Mouse (Mus musculus) stomach, postnatal 0 days (tissue): ENCODE data around the gene Spata32. TPM values are rescaled to one million over a fixed set of nuclear protein-coding genes. Genes with fewer than 3 reads are reported as not detected.
A peak's percentile ranks its signal among the peaks of the same experiment; 100 is the strongest.

Experiments
- ATAC-seq: fragments of 200-750 bp; cut with Nextera tagmentation; 2 replicates; pipeline ENCODE4 v1.8.0; 2017; ENCODE audit not compliant: low FRiP score, low TSS enrichment
- DNase-seq: peaks from one replicate; pipeline ENCODE4 v3.0.0-alpha.2; 2016; ENCODE audit warnings: low spot score
- H3K27ac ChIP-seq: fragments of 300-500 bp; sonication (generic); replicated peaks from 2 replicates; pipeline ENCODE4 v1.5.1; 2014; ENCODE audit warnings: mild to moderate bottlenecking, control low read depth
- H3K27me3 ChIP-seq: fragments of 300-500 bp; sonication (generic); 2 replicates; pipeline ENCODE4 v1.6.1; 2014; ENCODE audit warnings: low read length; ENCODE audit not compliant: control insufficient read depth, insufficient read depth
- H3K36me3 ChIP-seq: fragments of 300-500 bp; sonication (generic); 2 replicates; pipeline ENCODE4 v1.6.1; 2014; ENCODE audit warnings: low read length, mixed read lengths; ENCODE audit not compliant: control insufficient read depth, insufficient read depth
- H3K4me1 ChIP-seq: fragments of 300-500 bp; sonication (generic); replicated peaks from 2 replicates; pipeline ENCODE4 v1.6.1; 2014; ENCODE audit warnings: antibody characterized with exemption; ENCODE audit not compliant: control insufficient read depth, insufficient read depth
- H3K4me2 ChIP-seq: fragments of 300-500 bp; sonication (generic); replicated peaks from 2 replicates; pipeline ENCODE4 v1.6.1; 2014; ENCODE audit warnings: low read depth, mild to moderate bottlenecking, control low read depth, moderate library complexity
- H3K4me3 ChIP-seq: fragments of 300-500 bp; sonication (generic); 2 replicates; pipeline ENCODE4 v1.5.1; 2014; ENCODE audit warnings: low read depth, low read length, control low read depth
- H3K9ac ChIP-seq: fragments of 300-500 bp; sonication (generic); 2 replicates; pipeline ENCODE4 v1.6.1; 2014; ENCODE audit warnings: mild to moderate bottlenecking, low read length, control low read depth, mixed read lengths
- H3K9me3 ChIP-seq: fragments of 300-500 bp; sonication (generic); 2 replicates; pipeline ENCODE4 v1.6.1; 2016; ENCODE audit warnings: low read length; ENCODE audit not compliant: control insufficient read depth
- CTCF ChIP-seq: IDR thresholded peaks from 2 replicates; pipeline ENCODE4 v1.5.1; 2016; ENCODE audit warnings: antibody characterized with exemption, low read depth, mild to moderate bottlenecking, moderate library complexity
- EP300 ChIP-seq: optimal IDR thresholded peaks from 2 replicates; pipeline ENCODE3; 2016; ENCODE audit warnings: antibody characterized with exemption
- WGBS: fragments of 180-500 bp; shearing (Covaris S2); extraction: QIAGEN DNeasy Blood & Tissue Kit; methylation state at CpG from one replicate; pipeline ENCODE4 v1.1.7; 2014; 5-methylcytosine and 5-hydroxymethylcytosine counted together
- polyA plus RNA-seq: library from polyadenylated mRNA; unstranded; fragments of >200 nt; fragmentation: Nextera tagmentation; extraction: Ambion mirVana; gene quantifications from 2 replicates; pipeline ENCODE4 v1.2.1, GENCODE M21; 2015

Spata32 gene
- not detected in 2 replicates for polyA plus RNA-seq

DNA sequence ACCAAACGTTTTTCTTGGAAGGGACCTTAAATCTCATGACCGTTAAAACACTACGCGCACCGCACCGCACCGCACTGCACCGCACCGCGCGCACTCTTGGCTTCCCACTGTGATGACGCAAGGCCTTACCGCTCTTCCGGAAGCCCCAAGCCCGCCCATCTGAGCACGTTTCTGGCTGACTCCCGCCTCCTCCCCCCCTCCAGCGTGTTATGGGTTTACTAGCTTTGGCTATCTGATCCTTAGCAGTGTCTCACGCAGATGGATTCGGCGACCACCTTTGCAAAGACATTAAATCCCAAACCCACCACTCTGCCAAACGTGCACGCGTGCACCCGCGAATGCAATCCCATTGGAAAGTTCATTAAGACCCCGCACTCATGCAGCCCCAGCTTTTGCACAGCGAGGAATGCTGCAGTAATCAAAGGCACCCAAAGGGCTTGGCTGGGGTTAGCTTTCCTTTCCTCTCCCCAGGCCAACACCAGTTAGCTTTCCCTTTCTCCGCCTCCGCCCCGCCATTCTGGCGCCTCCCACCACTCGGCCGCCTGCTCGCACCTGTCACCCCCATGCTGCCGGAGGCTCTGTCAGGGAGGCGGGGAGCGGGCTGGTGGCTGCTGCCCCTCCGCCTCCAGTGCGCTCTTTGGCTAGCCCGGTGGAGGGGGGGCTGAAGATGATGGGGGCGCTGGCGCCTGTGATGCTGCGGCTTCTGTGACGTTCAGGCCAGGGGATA, at the start of gene Spata32:
TSS of gene Spata32 (minus strand) at position 643 of the 727 bp plus-strand sequence.
- Histone ChIP-seq H3K4me1 (no peaks in the 10 kb centered on the region; the same call in 1 of the 2 replicates), H3K4me2 (peak within 1 kb of the TSS; percentile 96), H3K27ac (no peak within 1 kb of the TSS), H3K9me3 (no peaks in the 10 kb centered on the region), H3K36me3 (peaks cover 10% of the 10 kb centered on the region), H3K4me3 (peak within 1 kb of the TSS; percentile 48), H3K27me3 (no peaks in the 10 kb centered on the region), H3K9ac (peak within 1 kb of the TSS; percentile 55)
- ATAC-seq (peak; percentile 72), DNase-seq (peak; percentile 71)
- WGBS: 1% methylated on average over 45 of the region's 45 CpGs
- no peak for TF ChIP-seq EP300
- no peak for TF ChIP-seq CTCF

GRCm38 (mm10) chr11:103267346-103268219, 49.4 kb upstream of the Spata32 start, which contains the start of gene Map3k14:
TSS of gene Map3k14 (minus strand) at chr11:103267472.
- Histone ChIP-seq H3K27ac (peak within 1 kb of the TSS; percentile 91), H3K9me3 (no peaks in the 10 kb centered on the region), H3K9ac (peak within 1 kb of the TSS; percentile 75), H3K4me2 (peak within 1 kb of the TSS; percentile 85), H3K27me3 (no peaks in the 10 kb centered on the region), H3K4me3 (peak within 1 kb of the TSS; percentile 75), H3K4me1 (peaks cover 4% of the 10 kb centered on the region; the same call in 1 of the 2 replicates), H3K36me3 (no peaks in the 10 kb centered on the region)
- TF ChIP-seq EP300: no peak
- no peak for TF ChIP-seq CTCF
- ATAC-seq (peak; percentile 99), DNase-seq (peak; percentile 100)
- under 1% methylated on average over 54 of the region's 55 CpGs for WGBS

GRCm38 (mm10) chr11:103266729-103267345, 48.6 kb upstream of the Spata32 start:
- ATAC-seq (peak; percentile 54), DNase-seq (no peak)
- H3K27ac ChIP-seq: peak overlapping the region; percentile 91
- under 1% methylated on average over 39 of the region's 42 CpGs for WGBS
- H3K4me1 ChIP-seq: peaks cover 8% of the 10 kb centered on the region
- H3K36me3 ChIP-seq: no peaks in the 10 kb centered on the region
- TF ChIP-seq EP300: no peak
- 0 out of 2 replicates have a peak, but pooled peaks have one; percentile 3 for TF ChIP-seq CTCF
- H3K4me3 ChIP-seq: peak overlapping the region; percentile 75
- H3K9me3 ChIP-seq: no peaks in the 10 kb centered on the region
- H3K4me2 ChIP-seq: peak overlapping the region; percentile 85
- peak overlapping the region; percentile 75 for H3K9ac ChIP-seq
- H3K27me3 ChIP-seq: no peaks in the 10 kb centered on the region

- no peaks in the 10 kb centered on the region for H3K36me3 ChIP-seq
- no peak overlapping the region for H3K9ac ChIP-seq
- DNase-seq (no peak), ATAC-seq (no peak)
- H3K9me3 ChIP-seq: no peaks in the 10 kb centered on the region
- TF ChIP-seq EP300 (no peak), CTCF (no peak)
- H3K4me1 ChIP-seq: peaks cover 11% of the 10 kb centered on the region
- peak overlapping the region; percentile 85 for H3K4me2 ChIP-seq
- no peaks in the 10 kb centered on the region for H3K27me3 ChIP-seq
- H3K27ac ChIP-seq: no peak overlapping the region
- H3K4me3 ChIP-seq: no peak overlapping the region; the same call in 1 of the 2 replicates
- WGBS: 40% methylated on average over 2 of the region's 2 CpGs
Measured at GRCm38 (mm10) chr11:103265856-103266255, 47.6 kb upstream of the Spata32 start.

DNA sequence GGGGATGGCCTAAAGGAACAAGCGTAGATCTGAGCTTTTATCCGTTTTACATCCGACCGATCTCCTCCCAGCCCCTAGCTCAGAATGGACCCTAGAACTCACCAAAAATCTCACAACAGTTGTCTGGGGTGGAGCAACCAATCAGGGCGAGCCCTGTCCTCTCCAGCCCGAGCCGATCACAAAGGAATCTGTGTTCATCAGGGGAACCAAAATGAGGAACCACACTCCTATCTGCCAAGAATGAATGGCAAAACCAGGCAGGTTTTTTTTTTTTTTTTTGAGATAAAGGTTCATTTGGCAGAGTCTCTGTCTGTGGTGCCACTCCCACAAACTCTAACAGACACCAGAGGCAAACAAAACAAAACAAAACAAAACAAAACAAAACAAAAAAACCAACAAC, 47.0 kb upstream of the Spata32 start:
- no peak for ATAC-seq
- TF ChIP-seq EP300 (no peak), CTCF (no peak)
- no peak overlapping the region; the same call in 1 of the 2 replicates for H3K9ac ChIP-seq
- 73% methylated on average over 7 of the region's 7 CpGs for WGBS
- no peak overlapping the region for H3K4me2 ChIP-seq
- DNase-seq: no peak
- H3K4me1 ChIP-seq: peaks cover 11% of the 10 kb centered on the region
- H3K9me3 ChIP-seq: no peaks in the 10 kb centered on the region
- H3K27me3 ChIP-seq: no peaks in the 10 kb centered on the region
- H3K27ac ChIP-seq: no peak overlapping the region
- no peak overlapping the region for H3K4me3 ChIP-seq
- no peaks in the 10 kb centered on the region for H3K36me3 ChIP-seq
